Mouse (Mus musculus) liver, embryonic 11.5 days (tissue): ENCODE data around the gene Ccdc154. TPM values are rescaled to one million over a fixed set of nuclear protein-coding genes. Genes with fewer than 3 reads are reported as not detected.
A peak's percentile ranks its signal among the peaks of the same experiment; 100 is the strongest.

Experiments used
- ATAC-seq: fragments of 200-750 bp; cut with Nextera tagmentation; replicated peaks from 2 replicates; pipeline ENCODE4 v1.8.0; 2017; ENCODE audit warnings: moderate number of reproducible peaks, mild to moderate bottlenecking, moderate TSS enrichment, moderate library complexity; ENCODE audit not compliant: low FRiP score
- DNase-seq: peaks from one replicate; pipeline ENCODE4 v3.0.0-alpha.2; 2017; ENCODE audit warnings: low spot score
- H3K27ac ChIP-seq: fragments of 300-500 bp; sonication (generic); 2 replicates; pipeline ENCODE4 v1.5.1; 2014; ENCODE audit warnings: mild to moderate bottlenecking, low read depth, low read length, control low read depth
- H3K27me3 ChIP-seq: fragments of 300-500 bp; sonication (generic); replicated peaks from 2 replicates; pipeline ENCODE4 v1.6.1; 2014; ENCODE audit warnings: low read length, mixed read lengths; ENCODE audit not compliant: control insufficient read depth, insufficient read depth
- H3K36me3 ChIP-seq: fragments of 300-500 bp; sonication (generic); 2 replicates; pipeline ENCODE4 v1.6.1; 2014; ENCODE audit warnings: mild to moderate bottlenecking, low read length, moderate library complexity, mixed read lengths; ENCODE audit not compliant: control insufficient read depth, insufficient read depth
- H3K4me1 ChIP-seq: fragments of 300-500 bp; sonication (generic); replicated peaks from 2 replicates; pipeline ENCODE4 v1.6.1; 2014; ENCODE audit warnings: low read length, mixed read lengths; ENCODE audit not compliant: control insufficient read depth, insufficient read depth
- H3K4me2 ChIP-seq: fragments of 300-500 bp; sonication (generic); 2 replicates; pipeline ENCODE4 v1.6.1; 2014; ENCODE audit warnings: mild to moderate bottlenecking, control low read depth, moderate library complexity
- H3K4me3 ChIP-seq: fragments of 300-500 bp; sonication (generic); 2 replicates; pipeline ENCODE4 v1.5.1; 2014; ENCODE audit warnings: low read depth, low read length, control low read depth
- H3K9ac ChIP-seq: fragments of 300-500 bp; sonication (generic); 2 replicates; pipeline ENCODE4 v1.6.1; 2014; ENCODE audit warnings: low read depth, low read length, control low read depth
- H3K9me3 ChIP-seq: fragments of 300-500 bp; sonication (generic); 2 replicates; pipeline ENCODE4 v1.6.1; 2016; ENCODE audit warnings: low read length, inconsistent platforms, mixed read lengths; ENCODE audit not compliant: control insufficient read depth
- WGBS: fragments of 180-500 bp; shearing (Covaris S2); extraction: QIAGEN DNeasy Blood & Tissue Kit; methylation state at CpG from one replicate; pipeline ENCODE4 v1.1.7; 2014; 5-methylcytosine and 5-hydroxymethylcytosine counted together
- polyA plus RNA-seq: library from polyadenylated mRNA; unstranded; fragments of >200 nt; fragmentation: Nextera tagmentation; extraction: Ambion mirVana; gene quantifications from 2 replicates; pipeline ENCODE4 v1.2.1, GENCODE M21; 2014

Gene Ccdc154
- polyA plus RNA-seq, 1 experiment from 2014 or later: 0.11 TPM

- ATAC-seq: no peak; the same call in 1 of the 2 replicates
Observed at GRCm38 (mm10) chr17:25189091-25189490, 26.8 kb downstream of the Ccdc154 start.

DNA sequence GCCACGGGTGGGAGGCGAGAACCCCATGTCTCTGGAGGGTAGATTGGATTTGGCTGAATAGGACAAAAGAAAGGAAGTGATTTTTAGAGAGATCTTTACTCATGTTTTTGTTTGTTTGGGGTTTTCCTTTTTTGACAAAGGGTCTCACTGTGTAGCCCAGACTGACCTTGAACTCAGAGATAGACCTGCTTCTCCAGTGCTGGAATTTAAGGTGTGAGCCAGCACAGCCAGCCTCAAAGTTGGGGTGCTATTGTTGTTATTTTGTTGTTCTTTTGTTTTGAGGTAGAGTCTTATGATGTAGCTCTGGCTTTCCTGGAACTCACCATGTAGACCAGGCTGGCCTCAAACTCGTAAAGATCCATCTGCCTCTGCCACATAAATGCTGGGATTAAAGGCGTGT, 40.1 kb downstream of the Ccdc154 start:
- no peak overlapping the region for H3K9ac ChIP-seq
- ATAC-seq: no peak
- WGBS: 84% methylated on average over 4 of the region's 4 CpGs

More at GRCm38 (mm10) chr17:25189091-25189490, 26.8 kb downstream of the Ccdc154 start:
- no peaks in the 10 kb centered on the region for H3K27me3 ChIP-seq
- H3K4me3 ChIP-seq: peak overlapping the region; percentile 82
- peaks cover 23% of the 10 kb centered on the region for H3K4me1 ChIP-seq
- 4% methylated on average over 16 of the region's 16 CpGs for WGBS
- peak overlapping the region; percentile 86 for H3K4me2 ChIP-seq
- no peak for DNase-seq
- peaks cover 2% of the 10 kb centered on the region; the same call in 1 of the 2 replicates for H3K36me3 ChIP-seq
- peak overlapping the region; percentile 73; the same call in 1 of the 2 replicates for H3K27ac ChIP-seq
- no peaks in the 10 kb centered on the region for H3K9me3 ChIP-seq
- peak overlapping the region; percentile 85 for H3K9ac ChIP-seq

GRCm38 (mm10) chr17:25210006-25210405, 47.7 kb downstream of the Ccdc154 start:
- 95% methylated on average over 4 of the region's 4 CpGs for WGBS
- Histone ChIP-seq H3K4me2 (no peak overlapping the region), H3K4me1 (no peaks in the 10 kb centered on the region), H3K27ac (no peak overlapping the region), H3K27me3 (no peaks in the 10 kb centered on the region), H3K36me3 (peaks cover 37% of the 10 kb centered on the region), H3K9ac (no peak overlapping the region), H3K9me3 (no peaks in the 10 kb centered on the region), H3K4me3 (no peak overlapping the region)
- DNase-seq (no peak), ATAC-seq (no peak)

More for the DNA sequence above, 40.1 kb downstream of the Ccdc154 start:
- Histone ChIP-seq H3K36me3 (peaks cover 43% of the 10 kb centered on the region), H3K4me2 (no peak overlapping the region), H3K4me3 (no peak overlapping the region), H3K4me1 (no peaks in the 10 kb centered on the region), H3K27me3 (no peaks in the 10 kb centered on the region), H3K9me3 (no peaks in the 10 kb centered on the region), H3K27ac (no peak overlapping the region)
- DNase-seq: no peak

- H3K27me3 ChIP-seq: no peaks in the 10 kb centered on the region
- no peaks in the 10 kb centered on the region for H3K9me3 ChIP-seq
- no peak overlapping the region for H3K9ac ChIP-seq
- WGBS: 85% methylated on average over 15 of the region's 15 CpGs
- H3K27ac ChIP-seq: no peak overlapping the region
- H3K4me2 ChIP-seq: no peak overlapping the region
- no peak overlapping the region for H3K4me3 ChIP-seq
- no peak for ATAC-seq
- peaks cover 36% of the 10 kb centered on the region for H3K36me3 ChIP-seq
- no peak for DNase-seq
- no peaks in the 10 kb centered on the region for H3K4me1 ChIP-seq
Observed at GRCm38 (mm10) chr17:25210680-25211466, 48.6 kb downstream of the Ccdc154 start.

DNA sequence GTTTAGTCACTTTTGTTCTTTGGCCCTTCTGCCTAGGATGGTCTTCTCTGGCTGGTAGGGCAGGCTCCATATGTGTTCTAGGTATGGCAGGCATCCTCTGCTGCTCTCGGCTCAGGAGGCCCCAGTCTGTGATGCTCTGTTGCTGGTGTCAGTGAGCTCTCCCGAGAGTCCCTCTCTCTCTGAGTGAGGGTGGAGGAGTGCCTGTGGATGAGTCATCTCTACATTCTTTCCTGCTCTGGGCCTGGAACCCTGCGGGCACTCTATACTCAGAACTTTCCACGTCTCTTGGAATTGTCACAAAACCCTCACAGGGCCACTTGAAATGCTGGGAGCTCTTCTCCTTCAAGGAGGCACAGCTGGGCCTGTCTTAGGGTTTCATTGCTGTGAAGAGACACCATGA, 49.4 kb downstream of the Ccdc154 start:
- H3K4me3 ChIP-seq: no peak overlapping the region
- no peak overlapping the region for H3K9ac ChIP-seq
- no peaks in the 10 kb centered on the region for H3K4me1 ChIP-seq
- ATAC-seq: no peak
- H3K27ac ChIP-seq: no peak overlapping the region
- WGBS: 78% methylated on average over 4 of the region's 4 CpGs
- no peak for DNase-seq
- H3K4me2 ChIP-seq: no peak overlapping the region
- no peaks in the 10 kb centered on the region for H3K27me3 ChIP-seq
- no peaks in the 10 kb centered on the region for H3K9me3 ChIP-seq
- peaks cover 35% of the 10 kb centered on the region for H3K36me3 ChIP-seq

DNA sequence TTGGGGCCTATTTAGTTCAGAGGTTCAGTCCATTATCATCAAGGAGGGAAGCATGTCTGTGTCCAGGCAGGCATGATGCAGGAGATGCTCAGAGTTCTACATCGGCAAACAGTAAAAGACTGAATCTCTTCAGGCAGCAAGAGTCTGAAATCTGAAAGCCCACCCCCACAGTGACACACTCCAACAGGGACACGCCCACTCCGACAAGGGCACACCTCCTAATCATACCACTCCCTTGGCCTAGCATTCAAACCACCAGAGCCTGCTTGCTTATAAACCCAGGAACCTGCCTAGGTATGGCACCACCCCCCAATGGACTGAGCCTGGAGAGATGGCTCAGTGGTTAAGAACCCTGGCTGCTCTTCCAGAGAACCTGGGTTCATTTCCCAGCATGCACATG, 53.2 kb downstream of the Ccdc154 start:
- Histone ChIP-seq H3K36me3 (peaks cover 26% of the 10 kb centered on the region; the same call in 1 of the 2 replicates), H3K9ac (no peak overlapping the region), H3K27ac (no peak overlapping the region), H3K4me1 (peaks cover under 1% of the 10 kb centered on the region; the same call in 1 of the 2 replicates), H3K4me2 (no peak overlapping the region), H3K9me3 (no peaks in the 10 kb centered on the region), H3K4me3 (no peak overlapping the region), H3K27me3 (no peaks in the 10 kb centered on the region)
- WGBS: 85% methylated on average over 3 of the region's 3 CpGs
- ATAC-seq: no peak
- no peak for DNase-seq

DNA sequence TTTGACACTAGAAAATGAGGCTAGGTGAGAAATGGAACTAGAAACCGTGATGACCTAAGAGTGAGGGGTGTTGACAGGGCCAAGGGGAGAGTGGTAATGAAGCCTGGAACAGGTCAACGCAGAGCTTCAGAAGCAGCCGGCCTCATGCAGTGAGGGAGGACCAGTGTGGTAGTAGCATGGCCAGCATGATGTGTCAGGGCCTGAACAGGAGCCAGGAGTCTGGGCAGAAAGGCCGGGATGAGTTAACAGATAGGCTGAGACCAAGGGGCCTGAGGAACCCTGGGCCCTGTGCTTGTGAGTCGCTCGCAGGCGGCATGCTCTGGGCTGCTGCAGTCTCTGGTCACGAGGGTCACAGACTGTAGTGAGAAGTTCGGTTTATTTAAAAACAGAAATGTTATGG, 56.7 kb downstream of the Ccdc154 start:
- H3K4me3 ChIP-seq: no peak overlapping the region
- H3K4me2 ChIP-seq: no peak overlapping the region
- ATAC-seq (no peak), DNase-seq (no peak)
- peaks cover 23% of the 10 kb centered on the region for H3K4me1 ChIP-seq
- H3K36me3 ChIP-seq: peaks cover 8% of the 10 kb centered on the region; the same call in 1 of the 2 replicates
- no peaks in the 10 kb centered on the region for H3K9me3 ChIP-seq
- no peak overlapping the region for H3K27ac ChIP-seq
- H3K27me3 ChIP-seq: no peaks in the 10 kb centered on the region
- no peak overlapping the region for H3K9ac ChIP-seq
- 85% methylated on average over 9 of the region's 9 CpGs for WGBS

- peaks cover 5% of the 10 kb centered on the region; the same call in 1 of the 2 replicates for H3K36me3 ChIP-seq
- 82% methylated on average over 15 of the region's 15 CpGs for WGBS
Observed at GRCm38 (mm10) chr17:25219492-25220295, 57.4 kb downstream of the Ccdc154 start.

More at GRCm38 (mm10) chr17:25219492-25220295, 57.4 kb downstream of the Ccdc154 start:
- ATAC-seq (no peak), DNase-seq (no peak)
- Histone ChIP-seq H3K27ac (no peak overlapping the region), H3K27me3 (no peaks in the 10 kb centered on the region), H3K9ac (no peak overlapping the region), H3K4me2 (no peak overlapping the region), H3K9me3 (no peaks in the 10 kb centered on the region), H3K4me1 (peaks cover 30% of the 10 kb centered on the region), H3K4me3 (no peak overlapping the region)
